Mouse (Mus musculus) embryonic facial prominence, embryonic 11.5 days (tissue): Measurements from ENCODE around the gene Cacna1c. TPM values are rescaled to one million over a fixed set of nuclear protein-coding genes. Genes with fewer than 3 reads are reported as not detected.
A peak's percentile ranks its signal among the peaks of the same experiment; 100 is the strongest.

Source experiments
- ATAC-seq: fragments of 200-750 bp; cut with Nextera tagmentation; replicated peaks from 2 replicates; pipeline ENCODE4 v1.8.0; 2017; ENCODE audit warnings: low read depth; ENCODE audit not compliant: insufficient number of reproducible peaks, low FRiP score, low TSS enrichment
- DNase-seq: peaks from one replicate; pipeline ENCODE4 v3.0.0-alpha.2; 2015; ENCODE audit warnings: low spot score
- H3K27ac ChIP-seq: fragments of 300-500 bp; sonication (generic); replicated peaks from 2 replicates; pipeline ENCODE4 v1.5.1; 2014; ENCODE audit warnings: mild to moderate bottlenecking, low read depth, low read length, control low read depth
- H3K27me3 ChIP-seq: fragments of 300-500 bp; sonication (generic); 2 replicates; pipeline ENCODE4 v1.6.1; 2014; ENCODE audit warnings: mild to moderate bottlenecking, low read length, moderate library complexity, mixed read lengths; ENCODE audit not compliant: control insufficient read depth, insufficient read depth
- H3K36me3 ChIP-seq: fragments of 300-500 bp; sonication (generic); replicated peaks from 2 replicates; pipeline ENCODE4 v1.6.1; 2014; ENCODE audit warnings: low read depth, mild to moderate bottlenecking, low read length, moderate library complexity, mixed read lengths; ENCODE audit not compliant: control insufficient read depth, insufficient read depth
- H3K4me1 ChIP-seq: fragments of 300-500 bp; sonication (generic); 2 replicates; pipeline ENCODE4 v1.6.1; 2014; ENCODE audit warnings: low read length, mixed read lengths; ENCODE audit not compliant: control insufficient read depth, insufficient read depth
- H3K4me2 ChIP-seq: fragments of 300-500 bp; sonication (generic); 2 replicates; pipeline ENCODE4 v1.6.1; 2014; ENCODE audit warnings: low read depth, mild to moderate bottlenecking, control low read depth, low read length, moderate library complexity
- H3K4me3 ChIP-seq: fragments of 300-500 bp; sonication (generic); 2 replicates; pipeline ENCODE4 v1.5.1; 2014; ENCODE audit warnings: low read depth, low read length, control low read depth
- H3K9ac ChIP-seq: fragments of 300-500 bp; sonication (generic); replicated peaks from 2 replicates; pipeline ENCODE4 v1.6.1; 2014; ENCODE audit warnings: mild to moderate bottlenecking, control low read depth, low read length
- H3K9me3 ChIP-seq: fragments of 300-500 bp; sonication (generic); replicated peaks from 2 replicates; pipeline ENCODE4 v1.6.1; 2016; ENCODE audit warnings: mild to moderate bottlenecking, low read length, inconsistent platforms, mixed read lengths; ENCODE audit not compliant: control insufficient read depth
- WGBS: fragments of 180-500 bp; shearing (Covaris S2); extraction: QIAGEN DNeasy Blood & Tissue Kit; methylation state at CpG from one replicate; pipeline ENCODE4 v1.1.7; 2014; 5-methylcytosine and 5-hydroxymethylcytosine counted together
- polyA plus RNA-seq: library from polyadenylated mRNA; unstranded; fragments of >200 nt; fragmentation: Nextera tagmentation; extraction: Ambion mirVana; gene quantifications from 2 replicates; pipeline ENCODE4 v1.2.1, GENCODE M21; 2014

The Cacna1c gene
- polyA plus RNA-seq, 1 experiment from 2014 or later: 4.3 TPM

DNA sequence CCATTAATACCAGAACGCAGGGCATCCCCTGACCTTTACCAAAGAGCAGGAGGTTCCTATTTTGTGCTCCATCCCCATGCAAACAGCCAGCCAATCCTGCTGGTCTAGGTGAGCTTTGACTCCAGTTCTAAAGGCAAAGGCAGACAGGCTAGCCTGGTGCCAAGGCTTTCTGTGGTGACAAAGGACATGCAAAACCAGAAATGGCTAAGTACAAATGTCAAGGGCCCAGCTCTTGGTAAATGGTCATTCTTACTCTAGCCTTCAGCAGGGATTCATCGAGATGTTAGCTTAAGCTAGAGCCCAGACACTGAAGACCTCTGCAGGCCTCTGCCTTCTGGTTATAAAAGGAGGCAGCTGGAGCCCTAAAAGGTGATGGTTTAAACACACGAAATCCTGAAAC is 269.5 kb downstream of the Cacna1c start:
- Histone ChIP-seq H3K27ac (no peak overlapping the region), H3K27me3 (no peaks in the 10 kb centered on the region)

DNA sequence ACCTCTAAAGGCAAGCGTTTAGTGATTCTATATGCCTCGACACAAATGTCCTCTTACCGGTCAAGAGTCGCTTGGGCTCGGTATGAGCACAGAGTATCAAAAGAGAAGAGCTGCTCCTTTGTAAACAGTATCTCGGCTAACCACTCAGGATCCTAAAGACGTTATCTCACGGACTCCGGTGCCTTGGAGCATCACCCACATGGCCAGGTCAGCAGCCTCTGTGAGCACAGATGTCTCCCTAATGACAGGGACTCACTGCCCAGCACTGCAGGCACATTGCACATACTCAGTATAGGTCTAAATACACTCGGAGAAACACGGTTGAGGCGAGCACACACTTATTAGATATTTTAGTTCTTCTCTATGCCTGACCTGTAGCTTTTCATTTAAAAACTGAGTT is 271.8 kb downstream of the Cacna1c start:
- H3K9ac ChIP-seq: no peak overlapping the region
- 84% methylated on average over 12 of the region's 12 CpGs for WGBS
- no peak overlapping the region for H3K27ac ChIP-seq
- no peak overlapping the region for H3K4me2 ChIP-seq
- DNase-seq (no peak), ATAC-seq (no peak)
- H3K27me3 ChIP-seq: no peaks in the 10 kb centered on the region
- no peak overlapping the region for H3K4me3 ChIP-seq
- H3K4me1 ChIP-seq: no peaks in the 10 kb centered on the region; the same call in 1 of the 2 replicates
- no peaks in the 10 kb centered on the region for H3K9me3 ChIP-seq
- no peaks in the 10 kb centered on the region for H3K36me3 ChIP-seq

More for the DNA sequence above, 269.5 kb downstream of the Cacna1c start:
- H3K9me3 ChIP-seq: no peaks in the 10 kb centered on the region
- no peaks in the 10 kb centered on the region; the same call in 1 of the 2 replicates for H3K4me1 ChIP-seq
- DNase-seq (no peak), ATAC-seq (no peak)
- H3K9ac ChIP-seq: no peak overlapping the region
- H3K4me2 ChIP-seq: no peak overlapping the region
- WGBS: 69% methylated on average over 3 of the region's 3 CpGs
- no peaks in the 10 kb centered on the region for H3K36me3 ChIP-seq
- no peak overlapping the region for H3K4me3 ChIP-seq

DNA sequence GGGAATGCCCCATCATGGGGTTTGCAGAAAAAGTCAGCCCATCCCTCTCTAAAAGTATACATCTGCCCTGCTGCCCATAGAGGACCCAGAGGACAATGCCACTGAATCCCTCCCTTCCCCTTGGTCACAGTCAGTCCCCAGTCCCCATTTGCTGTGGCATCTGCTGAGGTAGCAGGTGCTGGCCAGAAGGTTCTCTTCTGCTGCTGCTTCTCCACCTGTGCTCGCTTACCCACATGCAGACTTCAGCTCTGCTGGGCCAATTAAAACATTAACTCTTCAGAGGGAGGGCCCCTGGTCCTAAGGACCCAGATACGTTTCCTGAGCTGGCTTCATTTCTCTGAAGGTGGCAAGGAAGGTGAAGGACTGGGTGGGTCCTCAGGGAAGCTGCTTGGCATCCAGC is 272.3 kb downstream of the Cacna1c start:
- WGBS: 67% methylated on average over 2 of the region's 2 CpGs
- ATAC-seq: no peak

DNA sequence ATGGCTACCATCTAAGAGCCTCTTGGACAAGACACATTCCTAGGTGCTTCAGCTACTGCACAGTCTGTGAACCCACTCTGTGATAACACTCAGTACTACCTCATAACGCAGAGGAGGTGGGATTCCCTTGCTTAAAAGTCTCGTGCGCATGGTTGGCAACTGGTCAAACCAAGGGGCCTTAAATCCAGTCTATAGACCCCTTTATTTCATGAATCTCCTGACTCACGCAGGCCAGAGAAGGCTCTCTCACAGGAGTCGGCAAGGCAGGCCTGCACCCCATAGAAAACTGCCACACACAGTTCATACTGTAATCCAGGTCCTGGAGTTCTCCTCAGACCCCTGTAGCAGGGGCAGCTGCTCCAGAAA is 273.0 kb downstream of the Cacna1c start:
- no peak; the same call in 1 of the 2 replicates for ATAC-seq
- Histone ChIP-seq H3K27me3 (no peaks in the 10 kb centered on the region), H3K36me3 (no peaks in the 10 kb centered on the region), H3K4me3 (no peak overlapping the region), H3K27ac (no peak overlapping the region), H3K9ac (no peak overlapping the region), H3K4me1 (no peaks in the 10 kb centered on the region; the same call in 1 of the 2 replicates), H3K4me2 (no peak overlapping the region), H3K9me3 (no peaks in the 10 kb centered on the region)
- DNase-seq: no peak
- WGBS: 83% methylated on average over 5 of the region's 5 CpGs

More for the DNA sequence above, 272.3 kb downstream of the Cacna1c start:
- no peaks in the 10 kb centered on the region; the same call in 1 of the 2 replicates for H3K4me1 ChIP-seq
- DNase-seq: no peak
- no peak overlapping the region for H3K27ac ChIP-seq
- H3K36me3 ChIP-seq: no peaks in the 10 kb centered on the region
- no peak overlapping the region for H3K4me2 ChIP-seq
- H3K27me3 ChIP-seq: no peaks in the 10 kb centered on the region
- no peak overlapping the region for H3K4me3 ChIP-seq
- no peak overlapping the region for H3K9ac ChIP-seq
- no peaks in the 10 kb centered on the region for H3K9me3 ChIP-seq

DNA sequence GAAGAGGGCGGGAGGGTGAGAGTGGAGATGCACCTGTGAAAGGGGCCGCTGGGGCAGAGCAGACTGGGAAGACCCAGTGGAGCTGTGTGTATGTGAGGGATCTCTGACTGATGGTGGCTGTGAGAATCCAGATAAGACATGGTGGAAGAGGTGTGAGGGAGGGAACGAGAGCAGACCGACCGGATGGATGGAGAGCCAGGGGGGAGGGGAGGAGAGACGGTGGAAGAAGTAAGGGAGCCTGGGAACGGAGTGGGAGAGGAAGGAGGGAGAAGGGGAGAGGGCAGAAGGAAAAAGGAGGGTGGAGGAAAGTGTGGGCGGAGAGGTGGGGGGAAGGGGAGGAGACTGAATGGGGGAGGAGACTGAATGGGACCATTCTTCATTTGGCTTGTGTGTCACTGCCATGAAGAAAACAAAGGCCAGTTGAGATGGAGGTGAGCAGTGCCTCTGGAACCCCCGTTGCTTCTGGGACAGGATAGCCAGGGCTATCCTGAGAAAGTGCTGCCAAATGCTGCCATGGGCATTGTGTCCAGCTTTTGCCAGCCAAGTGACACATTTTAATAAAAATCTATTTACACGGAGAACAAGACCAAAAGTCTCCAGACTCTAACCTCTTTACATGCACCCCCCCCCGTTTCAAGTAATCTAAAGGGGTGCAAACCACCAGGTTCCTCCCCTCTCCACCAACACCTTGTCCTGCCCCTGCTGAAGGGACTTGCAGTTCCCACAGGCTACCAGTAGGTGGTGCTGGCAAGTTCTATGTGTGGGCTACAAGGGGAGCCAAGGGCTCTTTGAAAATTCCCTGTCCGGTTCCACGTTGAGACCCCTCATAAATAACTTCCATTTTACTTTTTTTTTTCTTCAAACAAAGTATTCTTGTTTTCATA is 273.6 kb downstream of the Cacna1c start:
- peak; percentile 88 for DNase-seq
- Histone ChIP-seq H3K27ac (no peak overlapping the region), H3K36me3 (no peaks in the 10 kb centered on the region), H3K4me1 (no peaks in the 10 kb centered on the region; the same call in 1 of the 2 replicates), H3K9ac (no peak overlapping the region), H3K4me2 (no peak overlapping the region), H3K4me3 (no peak overlapping the region), H3K9me3 (no peaks in the 10 kb centered on the region), H3K27me3 (no peaks in the 10 kb centered on the region)
- no peak; the same call in 1 of the 2 replicates for ATAC-seq
- WGBS: 29% methylated on average over 13 of the region's 13 CpGs

DNA sequence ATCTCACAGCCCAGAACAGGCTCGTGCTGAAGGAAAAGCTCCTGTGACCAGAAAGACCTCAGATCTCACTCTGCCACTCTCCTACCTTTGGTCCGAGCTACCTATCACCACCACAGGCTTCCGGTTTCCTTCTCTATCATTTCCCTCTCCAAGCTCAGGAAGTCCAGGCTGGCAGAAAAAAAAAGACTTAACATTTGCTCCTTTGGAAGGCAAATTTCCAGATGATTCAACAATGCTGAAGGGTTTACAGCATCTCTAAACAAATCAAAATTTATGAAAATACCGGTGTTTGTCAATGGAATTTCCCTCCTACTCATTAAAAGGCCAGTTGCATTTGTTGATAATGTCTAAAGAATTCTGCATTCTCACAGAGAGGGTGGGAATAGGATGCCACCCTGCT is 288.0 kb downstream of the Cacna1c start:
- DNase-seq (no peak), ATAC-seq (no peak)
- no peaks in the 10 kb centered on the region for H3K36me3 ChIP-seq
- H3K9ac ChIP-seq: no peak overlapping the region
- whole genome bisulfite sequencing: 67% methylated on average over 4 of the region's 4 CpGs
- H3K9me3 ChIP-seq: no peaks in the 10 kb centered on the region
- H3K27ac ChIP-seq: no peak overlapping the region
- no peaks in the 10 kb centered on the region for H3K27me3 ChIP-seq
- no peaks in the 10 kb centered on the region for H3K4me1 ChIP-seq
- no peak overlapping the region for H3K4me2 ChIP-seq
- H3K4me3 ChIP-seq: no peak overlapping the region

DNA sequence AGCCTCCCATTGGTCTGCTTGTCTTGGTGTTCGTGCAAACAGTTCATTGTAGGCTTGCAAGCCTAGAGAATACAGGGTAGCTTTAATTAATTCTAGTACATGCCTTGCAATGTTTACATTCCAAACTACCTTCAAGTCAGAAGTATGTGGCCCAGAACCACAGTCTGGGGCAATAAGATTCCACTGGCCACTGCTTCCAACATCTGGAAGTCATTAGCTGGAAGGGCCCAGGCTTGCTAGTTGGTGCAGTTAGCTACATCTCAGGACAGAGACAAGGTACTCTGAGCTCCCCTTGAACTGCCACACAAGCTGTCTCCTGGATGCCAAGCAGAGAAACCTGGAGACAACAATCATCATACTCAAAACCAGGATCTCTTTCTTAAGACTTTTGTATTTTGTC is 288.5 kb downstream of the Cacna1c start:
- Histone ChIP-seq H3K4me3 (no peak overlapping the region), H3K36me3 (no peaks in the 10 kb centered on the region), H3K4me2 (no peak overlapping the region), H3K4me1 (no peaks in the 10 kb centered on the region), H3K27me3 (no peaks in the 10 kb centered on the region), H3K27ac (no peak overlapping the region), H3K9me3 (no peaks in the 10 kb centered on the region), H3K9ac (no peak overlapping the region)
- WGBS: 27% methylated on average over 1 of the region's 1 CpGs
- ATAC-seq: peak; percentile 75
- peak; percentile 77 for DNase-seq

DNA sequence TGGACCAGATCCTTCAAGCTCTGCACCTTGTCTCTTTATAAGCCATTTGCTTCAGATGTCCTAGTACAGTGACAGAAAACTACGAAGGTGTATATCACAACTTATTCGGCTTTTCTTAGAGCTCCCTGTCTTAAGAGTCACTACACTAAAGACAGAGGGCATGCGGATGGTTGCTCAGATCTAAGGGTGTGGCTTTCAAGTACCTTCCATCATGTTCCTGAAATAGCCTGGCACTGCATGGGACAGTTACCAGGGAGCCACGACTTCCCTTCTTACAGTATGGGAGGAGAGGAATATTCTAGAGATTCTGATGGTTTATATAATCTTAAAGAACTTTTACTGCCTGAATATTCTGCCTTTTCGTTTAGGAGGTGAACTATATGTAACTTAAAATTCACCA is 289.3 kb downstream of the Cacna1c start:
- Histone ChIP-seq H3K4me2 (no peak overlapping the region), H3K36me3 (no peaks in the 10 kb centered on the region), H3K9ac (no peak overlapping the region), H3K4me3 (no peak overlapping the region), H3K9me3 (no peaks in the 10 kb centered on the region), H3K4me1 (no peaks in the 10 kb centered on the region), H3K27me3 (no peaks in the 10 kb centered on the region), H3K27ac (no peak overlapping the region)
- no peak for DNase-seq
- WGBS: 88% methylated on average over 5 of the region's 5 CpGs
- ATAC-seq: no peak
